Mouse (Mus musculus): ENCODE measurements at regions not wholly inside any gene's neighbourhood (a gene's known extent, or its start where the extent isn't known, plus 50 kb on each side); places are given as distances from the start of the nearest gene placed in this dataset.

DNA sequence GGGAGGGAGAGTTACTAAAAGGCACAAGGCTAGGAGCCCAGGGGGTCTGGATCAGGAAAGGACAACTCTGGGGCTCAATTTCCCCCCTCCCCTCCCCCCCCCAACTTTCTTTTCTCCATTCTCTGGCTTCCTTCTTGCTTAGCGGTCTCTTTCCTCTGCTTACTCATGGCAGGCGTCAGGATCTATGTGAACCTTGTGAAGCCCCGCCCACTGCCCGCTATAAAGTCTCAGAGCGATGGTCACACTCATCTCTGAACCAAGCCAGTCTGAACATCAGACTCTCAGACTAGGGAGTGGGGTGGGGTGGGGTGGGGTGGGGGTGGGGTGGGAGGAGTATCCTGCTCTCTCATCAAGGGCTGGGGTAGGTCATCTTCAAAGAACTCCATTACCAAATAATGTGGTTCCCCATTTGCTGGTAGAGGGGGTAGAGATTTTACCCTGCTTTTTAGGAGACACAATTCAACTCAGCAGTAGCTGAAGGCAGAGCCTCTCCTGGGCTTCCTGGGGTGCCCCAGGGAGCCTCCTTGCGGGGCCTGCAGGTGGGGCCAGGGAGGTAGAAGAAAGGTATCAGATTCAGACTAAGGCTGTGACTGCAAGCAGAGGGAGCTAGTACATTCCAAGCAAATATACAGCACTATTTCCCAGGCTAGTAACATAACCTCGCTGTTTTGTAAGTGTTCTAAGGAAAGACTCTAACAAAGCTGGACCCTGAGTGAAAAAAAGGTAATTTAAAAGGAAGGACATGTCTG is 120.8 kb upstream of the Arhgap5 start:
- H3K4me1 ChIP-seq (ENCODE audit: control insufficient read depth in 1 of 2, insufficient read depth in 2 of 2, low read length in 2 of 2), result no peaks in the 10 kb centered on the region
- H3K27ac ChIP-seq (ENCODE audit: control insufficient read depth, low read depth, low read length), result no peak overlapping the region
- H3K36me3 ChIP-seq (ENCODE audit: control insufficient read depth in 1 of 2, insufficient read depth in 2 of 2, low read length in 2 of 2), result no peaks in the 10 kb centered on the region
- H3K9me3 ChIP-seq (replicated peaks; ENCODE audit: insufficient read depth, low read length), result no peaks in the 10 kb centered on the region
- no peak overlapping the region for H3K9ac ChIP-seq (ENCODE audit: control insufficient read depth, low read depth, low read length, poor library complexity, severe bottlenecking)
- H3K4me3 ChIP-seq (ENCODE audit: control insufficient read depth in 1 of 2, insufficient read depth in 1 of 2, low read depth in 2 of 2, low read length in 2 of 2), result no peak overlapping the region
- H3K79me2 ChIP-seq (ENCODE audit: control insufficient read depth, insufficient read depth, low read length, poor library complexity), result no peaks in the 10 kb centered on the region
- peaks cover 0 to 1% of the 10 kb centered on the region in 2 experiments; a peak in 1 of 4 replicates for H3K27me3 ChIP-seq (ENCODE audit: control insufficient read depth in 1 of 2, insufficient read depth in 2 of 2, low read length in 2 of 2)
- TF ChIP-seq MAX (IDR thresholded peaks at IDR 0.05; ENCODE audit: low read length) (no peak), ELF1 (IDR thresholded peaks at IDR 0.05; ENCODE audit: low read depth, low read length) (no peak), MAZ (IDR thresholded peaks at IDR 0.05; ENCODE audit: low read depth, low read length) (no peak), BHLHE40 (IDR thresholded peaks at IDR 0.05; ENCODE audit: borderline replicate concordance, low read depth, low read length) (no peak), CHD2 (IDR thresholded peaks at IDR 0.05; ENCODE audit: low read length) (no peak), ZC3H11A (IDR thresholded peaks at IDR 0.05; ENCODE audit: low read depth, low read length) (no peak), NRF1 (IDR thresholded peaks at IDR 0.05; ENCODE audit: insufficient read depth, low read depth, low read length, poor library complexity, severe bottlenecking) (no peak), HCFC1 (IDR thresholded peaks at IDR 0.05; ENCODE audit: low read depth, low read length) (no peak), JUND (IDR thresholded peaks at IDR 0.05; ENCODE audit: low read depth, low read length) (no peak), USF1 (IDR thresholded peaks at IDR 0.05; ENCODE audit: low read depth, low read length) (no peak), MXI1 (IDR thresholded peaks at IDR 0.05; ENCODE audit: low read depth, low read length) (no peak), ZMIZ1 (IDR thresholded peaks at IDR 0.05; ENCODE audit: low read depth, low read length) (no peak), POLR2AphosphoS5 (IDR thresholded peaks at IDR 0.05; ENCODE audit: borderline replicate concordance, low read depth, low read length) (no peak), NELFE (IDR thresholded peaks at IDR 0.05; ENCODE audit: low read depth, low read length) (no peak), MAFK (IDR thresholded peaks at IDR 0.05; ENCODE audit: borderline replicate concordance, low read depth, low read length) (no peak), GATA1 (IDR thresholded peaks at IDR 0.05; ENCODE audit: low read depth, low read length) (no peak), TBP (IDR thresholded peaks at IDR 0.05; ENCODE audit: low read depth, low read length) (no peak)
- DNase-seq (ENCODE audit: low read depth, low spot score), result peak; percentile 6

DNA sequence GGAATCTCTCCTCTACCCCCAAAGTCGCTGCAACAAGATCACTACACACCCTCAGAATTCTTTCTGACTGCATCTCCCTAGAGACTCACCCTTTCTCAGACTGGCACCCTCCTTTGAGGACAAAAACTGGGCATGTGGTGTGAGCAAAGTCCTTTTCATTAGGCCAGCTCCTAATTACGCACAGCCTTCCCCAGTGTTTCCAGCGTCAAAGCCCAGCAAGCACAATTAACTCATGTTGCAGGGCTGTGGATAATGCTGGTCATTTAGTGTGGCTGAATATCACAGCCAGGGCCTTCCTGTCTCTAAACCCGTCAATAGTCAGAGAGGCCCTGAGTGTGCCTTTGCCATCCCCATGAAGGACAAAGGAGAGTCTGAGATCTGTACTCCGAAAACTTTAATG is 114.2 kb upstream of the Arhgap5 start:
- DNase-seq (ENCODE audit: low read depth, low spot score), result no peak
- Histone ChIP-seq H3K79me2 (ENCODE audit: control insufficient read depth, insufficient read depth, low read length, poor library complexity) (no peaks in the 10 kb centered on the region), H3K9ac (ENCODE audit: control insufficient read depth, low read depth, low read length, poor library complexity, severe bottlenecking) (no peak overlapping the region), H3K9me3 (replicated peaks; ENCODE audit: insufficient read depth, low read length) (no peaks in the 10 kb centered on the region), H3K36me3 (ENCODE audit: control insufficient read depth in 1 of 2, insufficient read depth in 2 of 2, low read length in 2 of 2) (no peaks in the 10 kb centered on the region), H3K27me3 (ENCODE audit: control insufficient read depth in 1 of 2, insufficient read depth in 2 of 2, low read length in 2 of 2) (peaks cover 2 to 5% of the 10 kb centered on the region in 2 experiments; a peak in 3 of 4 replicates), H3K4me1 (ENCODE audit: control insufficient read depth in 1 of 2, insufficient read depth in 2 of 2, low read length in 2 of 2) (no peaks in the 10 kb centered on the region), H3K4me3 (ENCODE audit: control insufficient read depth in 1 of 2, insufficient read depth in 1 of 2, low read depth in 2 of 2, low read length in 2 of 2) (no peak overlapping the region), H3K27ac (ENCODE audit: control insufficient read depth, low read depth, low read length) (no peak overlapping the region)
- no peak for TF ChIP-seq MAX (IDR thresholded peaks at IDR 0.05; ENCODE audit: low read length)
- no peak for TF ChIP-seq ELF1 (IDR thresholded peaks at IDR 0.05; ENCODE audit: low read depth, low read length)
- TF ChIP-seq TAL1 (IDR thresholded peaks at IDR 0.05; ENCODE audit: low read length), result no peak
- no peak for TF ChIP-seq ZMIZ1 (IDR thresholded peaks at IDR 0.05; ENCODE audit: low read depth, low read length)
- no peak for TF ChIP-seq ZNF384 (IDR thresholded peaks at IDR 0.05; ENCODE audit: low read depth, low read length)
- TF ChIP-seq ZKSCAN1 (IDR thresholded peaks at IDR 0.05; ENCODE audit: low read depth, low read length), result no peak
- TF ChIP-seq ETS1 (IDR thresholded peaks at IDR 0.05; ENCODE audit: low read depth, low read length), result no peak
- TF ChIP-seq POLR2AphosphoS2 (IDR thresholded peaks at IDR 0.05; ENCODE audit: low read length), result no peak
- TF ChIP-seq CHD1 (IDR thresholded peaks at IDR 0.05; ENCODE audit: low read depth, low read length), result no peak
- TF ChIP-seq GABPA (IDR thresholded peaks at IDR 0.05; ENCODE audit: low read depth, low read length), result no peak
